Mouse (Mus musculus): ENCODE data around the gene Ccr1. TPM values are rescaled to one million over a fixed set of nuclear protein-coding genes. Genes with fewer than 3 reads are reported as not detected.

The Ccr1 gene
- total RNA-seq, 2 experiments from 2014 or later = 0.13 to 0.25 TPM

DNA sequence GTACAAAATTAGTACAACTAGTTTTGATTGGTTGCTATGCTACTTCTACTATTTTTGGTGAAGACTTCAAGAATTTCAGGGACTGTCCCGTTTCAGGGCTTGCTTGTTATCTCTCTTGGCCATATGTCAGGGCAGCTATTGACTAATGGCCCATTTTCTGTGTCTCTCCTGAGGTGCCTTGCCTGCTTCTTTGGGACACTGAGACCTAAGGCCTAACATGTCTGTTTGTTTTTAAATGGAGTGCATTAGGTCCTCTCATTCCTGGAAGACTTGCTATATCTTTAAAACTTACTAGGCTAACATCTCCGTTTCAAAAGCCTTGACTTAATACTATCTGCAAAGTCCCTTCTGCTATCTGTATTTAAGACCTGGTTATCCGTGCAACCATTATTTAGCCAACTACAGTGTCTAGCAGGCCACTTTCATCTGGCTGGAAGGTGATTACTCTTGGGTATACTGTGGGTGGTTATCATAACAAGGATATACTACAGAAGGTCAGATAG lies 10.5 kb downstream of the Ccr1 start:
- intact Hi-C loops (cut with DNase I) = no loop called here
- no peak for DNase-seq

DNA sequence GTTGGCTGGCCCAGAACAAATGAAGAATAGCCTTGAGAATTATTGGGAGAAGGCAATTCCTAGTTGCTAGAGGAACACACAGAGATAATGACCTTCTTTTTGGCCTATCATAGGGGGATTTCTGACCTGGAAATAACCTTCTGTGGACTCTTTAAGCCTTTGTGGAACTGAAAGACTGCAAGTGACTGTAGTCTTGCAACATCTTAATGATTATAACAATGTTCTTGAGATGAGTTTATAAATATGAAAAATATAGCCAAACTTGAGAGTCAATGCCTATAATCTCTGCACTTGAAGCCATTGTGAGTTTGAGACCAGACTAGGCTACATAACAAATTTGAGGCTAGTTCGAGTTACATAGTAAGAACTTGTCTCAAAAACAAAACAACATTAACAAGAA lies 11.6 kb downstream of the Ccr1 start:
- intact Hi-C loops (cut with DNase I) = no loop called here
- no peak for DNase-seq

DNA sequence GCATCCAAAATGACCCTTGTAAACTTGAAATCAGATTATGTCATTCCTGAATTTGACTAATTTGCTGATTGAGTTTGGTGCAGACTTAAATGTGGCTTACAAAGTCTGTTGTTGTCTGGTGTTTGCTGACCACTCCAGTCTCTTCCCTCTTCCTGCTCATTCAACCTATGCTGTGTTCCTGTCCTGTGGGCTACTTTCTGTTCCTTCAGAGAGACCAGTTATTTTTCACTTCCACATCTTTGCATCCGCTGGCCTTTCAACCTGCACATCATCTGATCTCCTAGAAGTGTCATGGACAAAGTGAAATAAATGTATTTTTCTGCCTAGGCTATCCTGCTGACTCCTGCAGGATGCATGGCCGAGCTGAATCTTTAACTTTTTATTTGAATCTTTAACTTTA lies 14.9 kb downstream of the Ccr1 start:
- DNase-seq = no peak
- intact Hi-C loops (cut with DNase I) = no loop called here

DNA sequence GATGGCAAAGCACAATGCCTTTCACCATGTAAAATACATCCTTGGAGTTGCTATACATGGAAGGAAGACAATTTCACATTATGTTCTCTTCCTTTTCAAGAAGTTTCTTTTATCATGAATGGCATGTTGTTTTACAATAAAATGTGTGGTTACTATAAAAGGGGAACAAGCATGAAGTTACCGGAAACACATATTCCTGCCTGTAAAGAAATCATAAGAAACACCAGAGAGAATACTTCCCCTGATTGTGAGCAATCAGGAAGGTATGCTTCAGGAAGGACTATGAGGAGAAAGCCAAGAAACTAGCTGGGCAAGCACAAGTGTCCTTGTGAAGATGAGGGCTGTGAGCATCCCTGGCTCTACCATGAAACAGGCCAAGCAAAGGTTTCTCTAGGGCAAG lies 17.3 kb downstream of the Ccr1 start:
- no peak for DNase-seq
- intact Hi-C loops (cut with DNase I) = no loop called here

DNA sequence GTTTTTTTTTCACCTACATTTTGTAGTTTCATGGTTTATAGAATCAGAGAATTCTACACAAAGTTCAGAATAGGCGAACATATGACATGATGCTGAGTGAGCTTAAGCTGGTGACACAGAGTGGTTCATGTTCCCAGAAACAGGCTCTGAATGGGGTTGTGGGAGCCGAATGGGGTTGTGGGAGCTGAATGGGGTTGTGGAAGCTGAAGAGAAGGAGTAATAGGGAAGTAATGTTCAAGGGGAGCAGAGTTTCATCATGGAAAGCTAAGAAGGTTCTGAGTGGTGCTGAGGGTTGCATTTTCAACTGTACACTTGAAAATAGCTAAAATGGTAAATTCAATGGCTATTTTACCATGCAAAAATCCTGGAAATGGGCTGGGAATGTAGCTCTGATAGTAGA lies 19.1 kb downstream of the Ccr1 start:
- intact Hi-C loops (cut with DNase I) = no loop called here
- no peak for DNase-seq

DNA sequence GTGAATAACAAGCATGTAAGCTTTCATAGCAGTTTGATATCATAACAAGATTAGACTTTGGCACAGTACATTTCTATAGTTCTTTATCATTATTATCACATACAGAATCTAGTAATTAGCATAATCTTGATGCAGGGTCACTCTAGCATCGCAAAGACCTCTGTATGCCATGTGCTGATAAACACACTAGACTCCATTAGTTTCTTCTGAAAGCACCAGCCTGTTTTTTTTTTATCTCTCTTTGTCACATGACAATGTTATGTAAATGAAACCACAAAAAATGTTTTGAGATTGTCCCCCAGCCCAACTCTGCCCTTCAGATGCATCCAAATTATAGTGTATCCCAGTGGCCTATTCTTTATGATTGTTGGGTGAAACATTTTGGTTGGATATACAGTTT lies 20.7 kb downstream of the Ccr1 start:
- DNase-seq = no peak
- intact Hi-C loops (cut with DNase I) = no loop called here

DNA sequence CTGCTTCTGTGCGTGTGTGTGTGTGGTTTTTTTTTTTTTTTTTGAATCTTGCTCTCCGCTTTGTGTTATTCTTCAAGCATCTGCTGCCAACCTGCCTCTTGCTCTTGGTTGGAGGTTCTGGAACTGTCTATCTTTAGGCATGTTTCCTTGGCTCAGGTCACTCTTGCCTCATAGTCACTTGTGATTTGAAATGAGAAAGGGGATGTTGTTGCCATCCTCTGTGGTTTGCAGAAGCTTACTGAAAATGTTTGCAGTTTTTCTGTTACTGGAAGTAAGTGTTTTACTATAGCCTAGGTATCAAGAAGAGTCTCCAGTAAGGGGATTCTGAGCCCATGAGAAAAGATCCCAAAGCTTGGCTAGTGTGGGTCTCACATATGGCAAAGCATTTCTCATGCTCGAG lies 26.5 kb downstream of the Ccr1 start:
- intact Hi-C loops (cut with DNase I) = no loop called here
- DNase-seq = no peak

DNA sequence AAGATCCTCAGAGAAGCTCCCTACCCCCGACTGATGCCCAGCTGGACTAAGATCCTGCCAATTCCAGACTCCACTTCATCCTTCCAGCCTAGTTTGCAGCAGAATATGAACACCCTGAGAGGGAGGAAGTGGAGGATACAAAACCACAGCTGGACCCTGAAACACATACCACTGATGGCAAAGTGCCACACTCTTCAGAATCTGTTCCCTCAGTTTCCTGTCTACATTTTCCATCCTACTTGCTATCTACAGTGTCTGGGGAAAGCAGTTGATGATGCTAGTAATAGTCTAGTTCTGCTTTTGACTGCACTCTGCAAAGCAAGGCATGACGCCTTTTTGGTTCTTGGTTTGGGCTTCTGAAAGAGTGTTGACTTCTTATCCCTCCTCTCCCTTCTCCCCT lies 27.2 kb downstream of the Ccr1 start:
- intact Hi-C loops (cut with DNase I) = no loop called here
- no peak for DNase-seq

DNA sequence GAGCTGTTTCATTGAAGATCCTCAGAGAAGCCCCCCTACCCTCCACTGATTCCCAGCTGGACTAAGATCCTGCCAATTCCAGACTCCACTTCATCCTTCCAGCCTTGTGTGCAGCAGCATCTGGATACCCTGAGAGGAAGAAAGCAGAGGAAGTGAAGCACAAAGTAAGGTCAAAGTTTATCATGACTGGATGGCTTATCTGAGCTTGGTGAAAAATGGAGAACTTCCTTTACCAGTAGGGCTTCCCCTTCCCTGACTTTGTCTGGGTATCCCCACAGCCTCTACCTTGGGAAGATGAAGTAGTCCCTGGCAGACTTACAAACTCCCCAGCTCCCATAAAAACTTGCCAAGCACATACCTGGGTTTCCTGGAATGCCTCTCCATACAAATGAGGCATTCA lies 27.9 kb downstream of the Ccr1 start:
- DNase-seq = no peak
- intact Hi-C loops (cut with DNase I) = no loop called here

DNA sequence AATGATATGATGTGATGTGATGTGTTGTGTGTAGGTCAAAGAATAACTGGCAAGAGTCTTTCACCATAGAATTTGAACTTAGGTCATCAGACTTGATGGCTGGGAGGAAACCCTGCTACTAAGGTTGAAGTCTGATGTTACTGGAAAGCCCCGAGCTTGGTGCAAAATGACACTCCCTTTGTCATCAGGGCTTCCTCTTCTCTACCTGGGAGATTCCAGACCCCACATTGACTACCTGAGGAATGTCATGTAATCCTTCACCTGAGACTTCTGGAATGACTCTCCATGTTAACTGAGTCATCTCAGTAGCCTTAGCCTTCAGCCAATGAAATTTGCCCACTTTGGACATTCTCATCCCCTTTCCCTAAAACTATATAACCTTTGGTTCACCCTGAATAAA lies 28.3 kb downstream of the Ccr1 start:
- no peak for DNase-seq
- intact Hi-C loops (cut with DNase I) = no loop called here

DNA sequence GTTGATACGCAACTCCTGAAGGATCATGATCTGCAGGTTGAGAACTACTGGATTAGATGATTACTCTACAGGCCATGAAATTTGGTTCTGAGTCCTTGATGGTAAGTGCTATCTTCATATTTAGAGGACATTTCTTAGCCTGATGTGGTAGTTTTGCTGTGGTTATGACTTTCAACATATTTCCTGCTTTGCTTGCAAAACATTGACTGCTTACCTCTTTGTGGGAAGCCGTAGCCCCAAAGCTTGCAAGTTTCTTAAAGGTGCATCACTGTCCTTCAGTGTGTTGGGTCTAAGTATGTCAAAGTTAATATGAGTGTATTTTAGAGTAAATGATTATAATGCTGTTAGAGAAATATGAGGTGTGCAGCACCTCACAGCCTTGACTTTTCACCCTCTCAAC lies 30.5 kb downstream of the Ccr1 start:
- no peak for DNase-seq
- intact Hi-C loops (cut with DNase I) = no loop called here

DNA sequence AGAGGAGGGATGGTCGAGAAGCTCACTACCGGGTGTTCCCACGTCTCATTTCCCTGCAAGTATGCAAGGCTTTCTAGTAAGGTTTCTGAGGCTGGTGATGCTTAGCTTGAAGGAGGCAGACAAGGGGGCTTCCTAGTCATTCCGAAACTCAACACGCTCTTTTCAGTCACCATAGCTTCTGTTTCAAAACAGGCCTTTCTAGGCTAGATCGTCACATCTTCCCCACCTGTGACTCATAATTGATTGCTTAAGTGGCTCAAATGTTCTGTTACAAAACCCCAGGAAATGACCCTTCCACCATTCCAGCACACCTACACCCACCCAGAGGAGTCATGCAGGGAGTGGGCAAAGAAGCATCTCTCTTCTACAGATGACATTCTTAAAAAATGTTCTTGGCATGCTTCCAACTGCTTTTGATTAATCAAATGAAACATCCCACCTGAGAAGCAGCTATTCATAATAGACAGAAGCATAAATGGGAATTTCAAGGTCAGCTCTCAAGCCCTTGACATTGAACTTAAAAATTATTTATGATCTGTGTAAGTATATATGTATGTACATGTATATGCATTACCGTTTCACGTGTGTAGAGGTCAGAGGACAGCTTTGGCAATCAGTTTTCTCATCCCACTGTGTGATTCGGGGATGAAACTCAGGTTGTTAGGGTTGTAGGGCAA lies 31.8 kb downstream of the Ccr1 start:
- intact Hi-C loops (cut with DNase I) = no loop called here
- no peak for DNase-seq

DNA sequence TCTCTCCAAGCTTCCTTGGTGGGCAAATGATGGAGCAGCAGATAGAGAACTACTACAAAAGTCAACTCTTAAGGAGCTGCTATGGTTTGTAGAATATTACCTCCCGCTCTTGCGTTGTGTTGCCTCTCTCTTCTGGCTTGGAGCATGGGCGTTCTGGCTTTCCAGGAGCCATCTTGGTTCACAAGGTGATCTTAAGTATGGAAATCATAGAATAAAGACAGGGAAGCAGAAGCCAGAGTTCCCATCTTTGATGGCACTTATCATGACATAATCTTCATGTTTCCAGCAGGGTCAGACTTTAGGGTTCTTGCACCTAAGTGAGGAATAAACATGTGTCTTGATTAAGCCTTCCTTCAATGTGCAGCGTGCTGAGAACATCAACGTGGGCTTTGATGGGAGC lies 32.7 kb downstream of the Ccr1 start:
- no peak for DNase-seq
- intact Hi-C loops (cut with DNase I) = no loop called here

DNA sequence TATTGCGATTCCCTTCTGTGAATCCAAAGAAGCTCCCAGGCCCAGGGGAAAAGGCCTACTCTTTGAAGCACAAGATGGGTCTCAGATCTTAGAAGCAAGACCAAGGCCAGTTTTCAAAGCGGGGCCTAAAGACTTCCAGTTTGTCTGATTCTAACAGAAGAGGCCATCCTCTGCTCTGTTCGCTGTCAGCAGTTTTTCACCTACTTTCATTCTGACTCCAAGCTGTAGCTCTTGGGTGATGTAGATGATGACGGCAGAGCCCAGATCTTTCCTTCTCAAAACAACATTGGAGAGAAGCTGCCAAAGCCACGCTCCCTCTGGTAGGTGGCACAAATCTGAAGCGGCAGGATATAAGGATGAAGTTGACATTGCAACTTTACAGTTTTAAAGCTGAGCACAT lies 33.1 kb downstream of the Ccr1 start:
- intact Hi-C loops (cut with DNase I) = no loop called here
- DNase-seq = no peak

DNA sequence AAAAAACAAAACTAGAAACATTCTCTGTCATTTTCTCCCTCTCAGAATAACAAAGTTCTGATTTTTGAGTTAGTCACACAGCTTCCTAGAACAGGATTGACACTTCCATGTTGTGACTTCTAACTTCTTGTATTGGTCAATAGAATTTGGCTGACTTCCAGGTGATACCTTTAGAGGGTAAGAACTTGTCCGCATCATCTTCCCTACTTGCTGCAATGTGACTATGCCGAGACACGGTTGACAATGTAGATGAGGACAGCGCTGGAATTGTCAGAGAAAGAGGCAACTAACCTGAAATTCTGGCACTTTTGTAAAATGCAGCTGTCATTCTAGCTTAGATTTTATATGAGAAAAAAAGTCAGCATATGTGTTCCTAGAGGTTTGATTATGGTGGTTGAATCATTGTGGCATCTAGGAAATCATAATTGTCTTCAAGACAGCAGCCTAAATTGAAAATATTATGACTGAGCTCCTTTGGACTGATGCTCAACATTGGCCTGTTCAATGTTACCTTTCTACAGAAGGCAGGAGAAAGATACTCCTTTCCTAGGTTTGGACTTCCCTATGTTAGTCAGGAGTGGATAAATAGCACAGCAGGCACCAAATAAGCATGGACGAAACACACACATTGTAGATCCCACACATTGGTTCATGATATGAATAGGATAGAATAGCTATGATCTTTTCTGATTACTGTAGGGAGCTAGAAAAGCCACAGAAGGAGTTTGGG lies 34.6 kb downstream of the Ccr1 start:
- intact Hi-C loops (cut with DNase I) = no loop called here
- DNase-seq = no peak

DNA sequence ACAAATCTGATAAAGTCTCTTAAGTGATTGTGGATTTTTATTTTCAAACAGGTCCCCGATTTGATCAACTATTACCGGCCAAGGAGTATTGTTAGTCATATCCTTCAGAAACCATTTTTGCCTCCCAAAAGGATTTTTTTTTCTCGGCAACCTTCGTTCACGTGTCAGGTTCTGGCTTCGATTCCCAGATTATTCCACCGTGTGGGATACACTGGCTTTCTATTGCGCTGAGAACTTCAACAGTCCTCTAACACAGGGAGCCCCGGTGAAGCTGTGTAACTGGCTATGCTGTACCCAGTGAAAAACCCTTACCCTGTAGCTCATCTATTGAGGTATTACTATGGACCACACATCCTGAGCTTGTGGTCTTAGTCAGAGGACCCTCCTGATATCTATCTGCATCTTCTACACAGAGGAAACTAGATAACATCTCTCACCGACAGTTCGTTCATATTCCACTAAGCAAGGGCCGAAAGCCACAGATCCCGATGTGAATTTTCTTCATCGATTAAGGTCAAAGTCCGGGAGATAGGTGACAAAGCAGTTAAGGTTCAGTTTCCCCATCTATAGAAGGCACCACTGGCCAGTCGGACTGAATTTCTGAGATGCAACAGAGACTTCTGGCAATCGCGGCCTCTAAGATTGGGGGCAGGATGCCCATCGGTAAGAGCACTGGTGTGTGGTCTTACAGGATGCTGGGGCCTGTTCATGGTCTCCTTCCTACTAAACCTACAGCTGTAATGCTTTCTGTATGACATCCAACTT lies 35.4 kb downstream of the Ccr1 start:
- no peak for DNase-seq

DNA sequence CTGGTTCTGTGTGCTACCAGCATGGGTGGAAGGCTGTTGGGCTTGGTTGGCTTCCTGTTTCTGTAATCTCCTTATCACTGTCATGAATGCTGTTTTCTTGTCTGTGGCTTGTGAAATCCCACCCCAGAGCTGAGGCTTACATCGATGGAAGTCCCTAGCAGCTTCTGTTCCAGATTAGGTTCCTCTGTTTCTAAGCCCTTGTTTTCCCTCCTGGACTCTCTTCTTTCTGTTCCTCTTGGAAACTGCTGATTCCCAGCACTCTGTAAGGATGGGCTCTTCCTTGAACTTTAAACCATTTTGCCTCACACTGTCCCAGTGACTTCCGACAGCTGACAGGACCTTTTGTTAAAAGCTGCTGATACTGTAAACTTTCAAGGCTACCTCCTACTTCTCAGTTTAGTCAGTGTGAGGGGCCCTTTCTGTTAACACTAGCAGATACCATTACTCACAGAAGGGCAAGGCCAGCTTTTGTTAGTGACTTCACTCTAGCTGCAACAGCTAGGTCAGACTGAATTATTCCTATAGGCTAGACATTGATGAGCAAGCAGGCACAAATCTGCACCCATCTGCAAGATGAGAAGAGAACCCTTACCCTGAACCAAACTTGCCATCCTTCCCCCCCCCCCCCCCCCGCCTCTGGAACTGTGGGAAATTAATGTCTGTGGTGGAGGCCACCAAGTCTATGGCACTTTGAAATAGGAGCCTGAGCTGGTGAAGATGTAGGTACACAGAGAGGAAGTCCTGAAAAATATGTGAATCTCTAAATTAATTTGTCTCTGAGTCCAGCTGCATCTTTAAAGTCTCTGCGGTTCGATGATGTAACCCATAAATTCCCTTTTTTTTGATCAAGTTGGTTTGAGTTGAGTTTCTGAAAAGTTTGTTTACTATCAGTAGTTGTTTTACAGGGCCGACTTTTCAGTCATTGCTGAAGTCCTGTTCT lies 36.5 kb downstream of the Ccr1 start:
- DNase-seq = no peak
- intact Hi-C loops (cut with DNase I) = no loop called here

More for the DNA sequence above, 35.4 kb downstream of the Ccr1 start:
- intact Hi-C loops (cut with DNase I) = no loop called here

DNA sequence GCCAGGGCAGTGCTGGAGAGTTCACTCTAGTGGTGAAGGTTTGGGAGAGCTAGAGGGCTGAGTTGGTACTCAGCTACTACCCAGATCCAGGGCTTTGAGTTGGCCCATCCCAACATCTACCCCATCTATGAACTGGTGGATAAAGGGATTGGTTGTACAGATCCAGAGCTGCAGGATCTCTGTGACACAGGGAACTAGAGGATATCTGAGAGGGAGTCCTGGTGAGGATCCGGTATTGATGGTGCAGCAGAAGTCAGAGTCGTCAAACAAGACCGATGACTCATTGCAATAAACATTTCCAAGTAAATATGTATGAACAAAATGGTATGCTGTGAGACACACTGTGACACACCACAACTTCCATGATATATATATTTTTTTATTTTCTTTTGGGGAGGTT lies 37.6 kb downstream of the Ccr1 start:
- intact Hi-C loops (cut with DNase I) = no loop called here
- no peak for DNase-seq

DNA sequence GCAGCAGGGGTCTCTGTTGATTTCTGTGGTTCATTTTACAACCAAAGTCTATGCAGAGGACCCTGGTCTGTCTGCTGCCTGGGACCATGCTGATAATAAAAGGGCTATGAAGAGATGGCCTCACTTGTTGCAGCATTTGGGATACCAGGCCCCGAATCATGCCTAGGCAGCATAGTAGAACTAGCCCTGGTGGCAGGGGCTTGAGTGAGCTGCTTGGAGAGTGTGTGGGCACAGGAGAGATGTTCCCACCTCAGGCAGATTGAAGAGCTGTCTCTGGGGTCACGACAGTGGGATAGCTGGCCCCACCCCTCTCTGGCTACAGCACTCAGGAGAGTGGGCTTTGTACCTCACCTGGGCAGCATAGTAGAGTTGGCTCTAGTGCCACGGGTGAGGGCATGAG lies 38.0 kb downstream of the Ccr1 start:
- no peak for DNase-seq
- intact Hi-C loops (cut with DNase I) = no loop called here

DNA sequence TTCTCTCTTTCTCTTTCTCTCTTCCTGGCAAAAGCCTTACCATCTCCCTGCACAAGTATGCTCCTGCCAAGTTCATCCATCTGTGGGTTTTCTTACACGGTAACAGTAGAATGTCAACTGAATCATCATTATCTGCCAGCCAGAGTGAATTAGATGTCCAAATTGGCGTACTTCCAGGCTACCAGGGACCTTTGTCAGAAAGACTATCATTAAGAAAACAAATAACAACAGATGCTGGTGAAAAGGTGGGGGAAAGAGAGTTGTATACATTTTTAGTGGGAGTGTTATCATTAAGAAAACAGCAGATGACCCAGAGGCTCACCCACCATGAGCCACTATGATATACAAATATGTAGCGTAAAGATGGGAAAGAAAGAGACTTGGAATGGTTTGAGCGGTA lies 38.6 kb downstream of the Ccr1 start:
- intact Hi-C loops (cut with DNase I) = no loop called here
- no peak for DNase-seq
